Mouse (Mus musculus): ENCODE results near the gene A430089I19Rik. TPM values are rescaled to one million over a fixed set of nuclear protein-coding genes. Genes with fewer than 3 reads are reported as not detected.
"Not testable (repeated sequence)": the region's sequence is repeated elsewhere in the genome, so short reads cannot be mapped to it uniquely, and the experiment has no call there.

The A430089I19Rik gene
- polyA plus RNA-seq (2015; fragmentation: Nextera tagmentation; extraction: Ambion mirVana): not detected in 2 replicates

- H3K4me1 ChIP-seq (ENCODE audit: insufficient read depth); H3K4me3 ChIP-seq (ENCODE audit: low read depth, low read length); ATAC-seq; H3K27ac ChIP-seq (ENCODE audit: low read depth); H3K36me3 ChIP-seq (replicated peaks; ENCODE audit: insufficient read depth, low read length); H3K27me3 ChIP-seq (ENCODE audit: insufficient read depth, low read length); H3K9me3 ChIP-seq (ENCODE audit: low read length); DNase-seq; H3K9ac ChIP-seq (replicated peaks); H3K4me2 ChIP-seq (ENCODE audit: low read depth, low read length): not testable (repeated sequence)
- WGBS (ENCODE audit: insufficient replicate concordance): 79% methylated on average over 1 of the region's 1 CpGs
Observed at GRCm38 (mm10) chr5:94306696-94307095, at the start of gene A430089I19Rik. Gene A430089I19Rik, minus strand, starts transcription at chr5:94306796.

- H3K4me3 ChIP-seq (ENCODE audit: low read depth, low read length); H3K4me2 ChIP-seq (ENCODE audit: low read depth, low read length); H3K27ac ChIP-seq (ENCODE audit: low read depth); H3K36me3 ChIP-seq (replicated peaks; ENCODE audit: insufficient read depth, low read length); H3K27me3 ChIP-seq (ENCODE audit: insufficient read depth, low read length); H3K9ac ChIP-seq (replicated peaks); H3K9me3 ChIP-seq (ENCODE audit: low read length); H3K4me1 ChIP-seq (ENCODE audit: insufficient read depth); ATAC-seq; DNase-seq: not testable (repeated sequence)
- no CpG with 5 or more reads among the region's 2 CpGs for WGBS (ENCODE audit: insufficient replicate concordance)
Observed at GRCm38 (mm10) chr5:94339449-94339848, 32.9 kb upstream of the A430089I19Rik start, which contains the start of gene AA792892. Gene AA792892, plus strand, starts transcription at chr5:94339749.

GRCm38 (mm10) chr5:94314135-94314534 is 7.5 kb upstream of the A430089I19Rik start, which contains the start of gene Gm6502:
Gene Gm6502, plus strand, starts transcription at chr5:94314435.
- H3K4me2 ChIP-seq (ENCODE audit: low read depth, low read length); ATAC-seq; DNase-seq; H3K4me1 ChIP-seq (ENCODE audit: insufficient read depth); H3K4me3 ChIP-seq (ENCODE audit: low read depth, low read length); H3K36me3 ChIP-seq (replicated peaks; ENCODE audit: insufficient read depth, low read length); H3K9ac ChIP-seq (replicated peaks); H3K27me3 ChIP-seq (ENCODE audit: insufficient read depth, low read length); H3K9me3 ChIP-seq (ENCODE audit: low read length); H3K27ac ChIP-seq (ENCODE audit: low read depth): not testable (repeated sequence)
- no CpG with 5 or more reads among the region's 2 CpGs for WGBS (ENCODE audit: insufficient replicate concordance)

Other genes with a start within 250 kb of the A430089I19Rik start
- gene BC061212, start 236.3 kb downstream of the A430089I19Rik start, polyA plus RNA-seq (2015; fragmentation: Nextera tagmentation; extraction: Ambion mirVana): not detected in 2 replicates
- gene Gm6351, start 230.4 kb downstream of the A430089I19Rik start, polyA plus RNA-seq (2015; fragmentation: Nextera tagmentation; extraction: Ambion mirVana): not detected in 2 replicates
- gene Gm3106, start 88.8 kb downstream of the A430089I19Rik start, polyA plus RNA-seq (2015; fragmentation: Nextera tagmentation; extraction: Ambion mirVana): not detected in 2 replicates
- gene Gm6502, start 7.6 kb upstream of the A430089I19Rik start, polyA plus RNA-seq (2015; fragmentation: Nextera tagmentation; extraction: Ambion mirVana): not detected in 2 replicates
- gene AA792892, start 33.0 kb upstream of the A430089I19Rik start, polyA plus RNA-seq (2015; fragmentation: Nextera tagmentation; extraction: Ambion mirVana): not detected in 2 replicates
- gene Gm7682, start 139.0 kb upstream of the A430089I19Rik start, polyA plus RNA-seq (2015; fragmentation: Nextera tagmentation; extraction: Ambion mirVana): not detected in 2 replicates
- gene Gm3139, start 219.5 kb upstream of the A430089I19Rik start, polyA plus RNA-seq (2015; fragmentation: Nextera tagmentation; extraction: Ambion mirVana): not detected in 2 replicates